Mouse (Mus musculus) forebrain, postnatal 0 days (tissue): ENCODE results near the gene Pld1. TPM values are rescaled to one million over a fixed set of nuclear protein-coding genes. Genes with fewer than 3 reads are reported as not detected.

Experiments used
- ATAC-seq: fragments of 200-750 bp; cut with Nextera tagmentation; 2 replicates; pipeline ENCODE4 v1.8.0; 2017; ENCODE audit warnings: mild to moderate bottlenecking, moderate library complexity
- DNase-seq: peaks from one replicate; pipeline ENCODE4 v3.0.0-alpha.2; 2015
- H3K27ac ChIP-seq: fragments of 300-500 bp; sonication (generic); 2 replicates; pipeline ENCODE4 v1.5.1; 2014; ENCODE audit warnings: low read depth, mild to moderate bottlenecking, antibody characterized with exemption, low read length, moderate library complexity, mixed read lengths
- H3K27me3 ChIP-seq: fragments of 300-500 bp; sonication (generic); 2 replicates; pipeline ENCODE4 v1.6.1; 2014; ENCODE audit warnings: mild to moderate bottlenecking, low read length, mixed read lengths; ENCODE audit not compliant: insufficient read depth
- H3K36me3 ChIP-seq: fragments of 300-500 bp; sonication (generic); 2 replicates; pipeline ENCODE4 v1.6.1; 2014; ENCODE audit warnings: mild to moderate bottlenecking, moderate library complexity; ENCODE audit not compliant: insufficient read depth
- H3K4me1 ChIP-seq: fragments of 300-500 bp; sonication (generic); 2 replicates; pipeline ENCODE4 v1.6.1; 2014; ENCODE audit warnings: antibody characterized with exemption; ENCODE audit not compliant: insufficient read depth
- H3K4me2 ChIP-seq: fragments of 300-500 bp; sonication (generic); 2 replicates; pipeline ENCODE4 v1.6.1; 2014; ENCODE audit warnings: low read depth, mild to moderate bottlenecking, moderate library complexity
- H3K4me3 ChIP-seq: fragments of 300-500 bp; sonication (generic); 2 replicates; pipeline ENCODE4 v1.5.1; 2014; ENCODE audit warnings: low read depth, low read length, mixed read lengths
- H3K9ac ChIP-seq: fragments of 300-500 bp; sonication (generic); 2 replicates; pipeline ENCODE4 v1.6.1; 2014; ENCODE audit warnings: mild to moderate bottlenecking
- H3K9me3 ChIP-seq: fragments of 300-500 bp; sonication (generic); 2 replicates; pipeline ENCODE4 v1.6.1; 2016; ENCODE audit warnings: low read length
- CTCF ChIP-seq: sonication (generic); IDR thresholded peaks from 2 replicates; pipeline ENCODE4 v1.5.1; 2016; ENCODE audit warnings: antibody characterized with exemption, control low read depth, low read depth
- WGBS: fragments of 180-500 bp; shearing (Covaris S2); extraction: QIAGEN DNeasy Blood & Tissue Kit; methylation state at CpG from one replicate; pipeline ENCODE4 v1.1.7; 2014; 5-methylcytosine and 5-hydroxymethylcytosine counted together
- polyA plus RNA-seq: library from polyadenylated mRNA; unstranded; fragments of >200 nt; fragmentation: Nextera tagmentation; extraction: Ambion mirVana; gene quantifications from 2 replicates; pipeline ENCODE4 v1.2.1, GENCODE M21; 2015
- total RNA-seq: library from RNA; depleted of rRNA; stranded (reverse); fragments of >200 nt; gene quantifications from 2 replicates; pipeline ENCODE4 v1.2.3, GENCODE M21; 2014

Pld1 gene
- total and polyA plus RNA-seq, 2 experiments from 2014 or later, result 3.5 to 13.5 TPM

GRCm38 (mm10) chr3:27987891-27988536 lies 49.5 kb downstream of the Pld1 start:
- Histone ChIP-seq H3K4me3 (no peak overlapping the region), H3K36me3 (no peaks in the 10 kb centered on the region), H3K27me3 (no peaks in the 10 kb centered on the region), H3K27ac (no peak overlapping the region), H3K4me2 (no peak overlapping the region), H3K9me3 (no peaks in the 10 kb centered on the region), H3K9ac (no peak overlapping the region), H3K4me1 (0 out of 2 replicates have a peak, but pooled peaks cover 6% of the 10 kb centered on the region)
- TF ChIP-seq CTCF, result no peak
- ATAC-seq (no peak), DNase-seq (no peak)
- 46% methylated on average over 8 of the region's 8 CpGs for WGBS

GRCm38 (mm10) chr3:27991100-27991703 lies 52.7 kb downstream of the Pld1 start:
- Histone ChIP-seq H3K9me3 (no peaks in the 10 kb centered on the region), H3K4me1 (no peaks in the 10 kb centered on the region), H3K27ac (no peak overlapping the region), H3K4me3 (no peak overlapping the region), H3K4me2 (no peak overlapping the region), H3K9ac (no peak overlapping the region), H3K27me3 (no peaks in the 10 kb centered on the region), H3K36me3 (no peaks in the 10 kb centered on the region)
- no peak for TF ChIP-seq CTCF
- 93% methylated on average over 2 of the region's 2 CpGs for WGBS
- ATAC-seq (no peak), DNase-seq (no peak)

- Histone ChIP-seq H3K36me3 (no peaks in the 10 kb centered on the region), H3K9me3 (no peaks in the 10 kb centered on the region), H3K27me3 (no peaks in the 10 kb centered on the region), H3K9ac (no peak overlapping the region), H3K4me3 (no peak overlapping the region), H3K4me1 (no peaks in the 10 kb centered on the region), H3K4me2 (no peak overlapping the region), H3K27ac (no peak overlapping the region)
- ATAC-seq (no peak), DNase-seq (no peak)
- 87% methylated on average over 8 of the region's 8 CpGs for WGBS
- TF ChIP-seq CTCF, result no peak
These were observed 55.9 kb downstream of the Pld1 start for GRCm38 (mm10) chr3:27994175-27994990.

GRCm38 (mm10) chr3:28004321-28004720 lies 65.8 kb downstream of the Pld1 start:
- TF ChIP-seq CTCF, result no peak
- Histone ChIP-seq H3K4me3 (no peak overlapping the region), H3K4me2 (no peak overlapping the region), H3K36me3 (no peaks in the 10 kb centered on the region), H3K9ac (no peak overlapping the region), H3K4me1 (no peaks in the 10 kb centered on the region), H3K9me3 (no peaks in the 10 kb centered on the region), H3K27me3 (no peaks in the 10 kb centered on the region), H3K27ac (no peak overlapping the region)
- DNase-seq (no peak), ATAC-seq (no peak)
- 76% methylated on average over 6 of the region's 6 CpGs for WGBS

GRCm38 (mm10) chr3:28007684-28008083 lies 69.2 kb downstream of the Pld1 start:
- Histone ChIP-seq H3K36me3 (no peaks in the 10 kb centered on the region), H3K4me2 (no peak overlapping the region), H3K9me3 (no peaks in the 10 kb centered on the region), H3K27me3 (no peaks in the 10 kb centered on the region), H3K4me3 (no peak overlapping the region), H3K4me1 (no peaks in the 10 kb centered on the region), H3K27ac (no peak overlapping the region), H3K9ac (no peak overlapping the region)
- no peak for ATAC-seq
- DNase-seq, result no peak
- 88% methylated on average over 11 of the region's 11 CpGs for WGBS
- no peak for TF ChIP-seq CTCF

GRCm38 (mm10) chr3:28008369-28008768 lies 69.9 kb downstream of the Pld1 start:
- Histone ChIP-seq H3K4me1 (no peaks in the 10 kb centered on the region), H3K4me2 (no peak overlapping the region), H3K27me3 (no peaks in the 10 kb centered on the region), H3K36me3 (no peaks in the 10 kb centered on the region), H3K27ac (no peak overlapping the region), H3K9ac (no peak overlapping the region), H3K9me3 (no peaks in the 10 kb centered on the region), H3K4me3 (no peak overlapping the region)
- DNase-seq (no peak), ATAC-seq (no peak)
- WGBS, result 83% methylated on average over 4 of the region's 4 CpGs
- TF ChIP-seq CTCF, result no peak

GRCm38 (mm10) chr3:28012177-28012576 lies 73.7 kb downstream of the Pld1 start:
- 79% methylated on average over 7 of the region's 7 CpGs for WGBS
- ATAC-seq, result no peak
- H3K27me3 ChIP-seq, result no peaks in the 10 kb centered on the region

More at GRCm38 (mm10) chr3:28012177-28012576, 73.7 kb downstream of the Pld1 start:
- no peak for TF ChIP-seq CTCF
- Histone ChIP-seq H3K9ac (no peak overlapping the region), H3K4me1 (no peaks in the 10 kb centered on the region), H3K36me3 (no peaks in the 10 kb centered on the region), H3K4me3 (no peak overlapping the region), H3K9me3 (no peaks in the 10 kb centered on the region), H3K27ac (no peak overlapping the region), H3K4me2 (no peak overlapping the region)
- DNase-seq, result no peak
